Mouse (Mus musculus) embryonic facial prominence, embryonic 13.5 days (tissue): ENCODE measurements around the gene Hist1h4k. TPM values are rescaled to one million over a fixed set of nuclear protein-coding genes. Genes with fewer than 3 reads are reported as not detected.
"Not testable (repeated sequence)": the region's sequence is repeated elsewhere in the genome, so short reads cannot be mapped to it uniquely, and the experiment has no call there.

Experiments
- ATAC-seq: fragments of 200-750 bp; cut with Nextera tagmentation; 2 replicates; pipeline ENCODE4 v1.8.0; 2017; ENCODE audit warnings: low read depth; ENCODE audit not compliant: insufficient number of reproducible peaks, insufficient read depth, low FRiP score, low TSS enrichment
- H3K27ac ChIP-seq: fragments of 300-500 bp; sonication (generic); 2 replicates; pipeline ENCODE4 v1.5.1; 2015; ENCODE audit warnings: moderate library complexity, mild to moderate bottlenecking, inconsistent platforms
- H3K27me3 ChIP-seq: fragments of 300-500 bp; sonication (generic); 2 replicates; pipeline ENCODE4 v1.6.1; 2015; ENCODE audit warnings: mild to moderate bottlenecking, inconsistent platforms
- H3K36me3 ChIP-seq: fragments of 300-500 bp; sonication (generic); 2 replicates; pipeline ENCODE4 v1.6.1; 2015; ENCODE audit warnings: mild to moderate bottlenecking, inconsistent platforms
- H3K4me1 ChIP-seq: fragments of 300-500 bp; sonication (generic); 2 replicates; pipeline ENCODE4 v1.6.1; 2015; ENCODE audit warnings: inconsistent platforms
- H3K4me2 ChIP-seq: fragments of 300-500 bp; sonication (generic); 2 replicates; pipeline ENCODE4 v1.6.1; 2015; ENCODE audit warnings: moderate library complexity, mild to moderate bottlenecking, inconsistent platforms
- H3K4me3 ChIP-seq: fragments of 300-500 bp; sonication (generic); 2 replicates; pipeline ENCODE4 v1.5.1; 2015; ENCODE audit warnings: mild to moderate bottlenecking, inconsistent platforms
- H3K9ac ChIP-seq: fragments of 300-500 bp; sonication (generic); 2 replicates; pipeline ENCODE4 v1.6.1; 2015; ENCODE audit warnings: mild to moderate bottlenecking, inconsistent platforms
- H3K9me3 ChIP-seq: fragments of 300-500 bp; sonication (generic); 2 replicates; pipeline ENCODE4 v1.6.1; 2016; ENCODE audit warnings: inconsistent platforms
- WGBS: fragments of 180-500 bp; shearing (Covaris S2); methylation state at CpG from one replicate; pipeline ENCODE4 v1.1.7; 2015; ENCODE audit warnings: mixed read lengths; 5-methylcytosine and 5-hydroxymethylcytosine counted together
- polyA plus RNA-seq: library from polyadenylated mRNA; unstranded; fragments of >200 nt; fragmentation: Nextera tagmentation; extraction: Ambion mirVana; gene quantifications from 2 replicates; pipeline ENCODE4 v1.2.1, GENCODE M21; 2015

The Hist1h4k gene
- polyA plus RNA-seq, result 3.0 and 6.7 TPM in 2 replicates

- Histone ChIP-seq H3K27ac (peak within 1 kb of the TSS; percentile 98), H3K9ac (peak within 1 kb of the TSS; percentile 79), H3K4me2 (peak within 1 kb of the TSS; percentile 84), H3K4me1 (peaks cover 18% of the 10 kb centered on the region), H3K4me3 (peak within 1 kb of the TSS; percentile 58)
- under 1% methylated on average over 49 of the region's 56 CpGs for WGBS
- not testable (repeated sequence) for H3K27me3 ChIP-seq, H3K9me3 ChIP-seq, H3K36me3 ChIP-seq
- peak; percentile 85 for ATAC-seq
Measured at GRCm38 (mm10) chr13:21750159-21751017, at the start of gene Hist1h4k. Hist1h4k (minus strand) TSS chr13:21750505.

GRCm38 (mm10) chr13:21797163-21797562, 46.9 kb upstream of the Hist1h4k start:
- not testable (repeated sequence) for H3K27me3 ChIP-seq, H3K4me1 ChIP-seq, H3K9me3 ChIP-seq, H3K4me3 ChIP-seq, H3K27ac ChIP-seq, H3K4me2 ChIP-seq, H3K36me3 ChIP-seq, ATAC-seq, H3K9ac ChIP-seq

GRCm38 (mm10) chr13:21795584-21795983, 45.3 kb upstream of the Hist1h4k start:
- H3K4me3 ChIP-seq, result no peak overlapping the region
- 91% methylated on average over 7 of the region's 7 CpGs for WGBS
- no peaks in the 10 kb centered on the region for H3K36me3 ChIP-seq
- H3K27ac ChIP-seq, result no peak overlapping the region
- peaks cover 5% of the 10 kb centered on the region; the same call in 1 of the 2 replicates for H3K4me1 ChIP-seq
- no peaks in the 10 kb centered on the region for H3K9me3 ChIP-seq
- no peak for ATAC-seq
- H3K9ac ChIP-seq, result no peak overlapping the region
- H3K27me3 ChIP-seq, result no peaks in the 10 kb centered on the region
- no peak overlapping the region for H3K4me2 ChIP-seq

- peak overlapping the region; percentile 12; the same call in 1 of the 2 replicates for H3K4me3 ChIP-seq
- no peaks in the 10 kb centered on the region for H3K9me3 ChIP-seq
- 13% methylated on average over 18 of the region's 18 CpGs for WGBS
- no peak for ATAC-seq
- H3K27me3 ChIP-seq, result no peaks in the 10 kb centered on the region
- peak overlapping the region; percentile 51 for H3K27ac ChIP-seq
- H3K4me2 ChIP-seq, result peak overlapping the region; percentile 51
- H3K9ac ChIP-seq, result peak overlapping the region; percentile 60
- H3K36me3 ChIP-seq, result no peaks in the 10 kb centered on the region
- H3K4me1 ChIP-seq, result peaks cover 20% of the 10 kb centered on the region
Measured at GRCm38 (mm10) chr13:21790601-21791283, 40.4 kb upstream of the Hist1h4k start.

GRCm38 (mm10) chr13:21789925-21790324, 39.6 kb upstream of the Hist1h4k start:
- Histone ChIP-seq H3K9me3 (no peaks in the 10 kb centered on the region), H3K4me1 (peaks cover 22% of the 10 kb centered on the region), H3K4me2 (no peak overlapping the region), H3K4me3 (no peak overlapping the region), H3K27ac (no peak overlapping the region), H3K9ac (no peak overlapping the region), H3K36me3 (no peaks in the 10 kb centered on the region), H3K27me3 (no peaks in the 10 kb centered on the region)
- WGBS, result 60% methylated on average over 6 of the region's 6 CpGs
- no peak for ATAC-seq

- 14% methylated on average over 14 of the region's 21 CpGs for WGBS
- ATAC-seq, result no peak
Measured at GRCm38 (mm10) chr13:21787760-21788593, 37.7 kb upstream of the Hist1h4k start.

GRCm38 (mm10) chr13:21786899-21787629, 36.8 kb upstream of the Hist1h4k start, which contains the start of the genes Hist1h2an and Hist1h2bp:
Hist1h2an (minus strand) TSS chr13:21787218.
Hist1h2bp (plus strand) TSS chr13:21787461.
- H3K9me3 ChIP-seq, H3K27me3 ChIP-seq, H3K36me3 ChIP-seq: not testable (repeated sequence)
- Histone ChIP-seq H3K4me2 (peak within 1 kb of the TSS; percentile 62), H3K4me1 (peaks cover 38% of the 10 kb centered on the region), H3K9ac (peak within 1 kb of the TSS; percentile 73), H3K27ac (peak within 1 kb of the TSS; percentile 95), H3K4me3 (peak within 1 kb of the TSS; percentile 42)
- whole genome bisulfite sequencing, result under 1% methylated on average over 43 of the region's 63 CpGs
- peak; percentile 93 for ATAC-seq

More at GRCm38 (mm10) chr13:21787760-21788593, 37.7 kb upstream of the Hist1h4k start:
- Histone ChIP-seq H3K9ac (peak overlapping the region; percentile 65), H3K9me3 (no peaks in the 10 kb centered on the region), H3K4me1 (peaks cover 31% of the 10 kb centered on the region), H3K4me2 (peak overlapping the region; percentile 62), H3K27ac (peak overlapping the region; percentile 95), H3K27me3 (no peaks in the 10 kb centered on the region), H3K4me3 (peak overlapping the region; percentile 42), H3K36me3 (no peaks in the 10 kb centered on the region)

GRCm38 (mm10) chr13:21786189-21786898, 36.0 kb upstream of the Hist1h4k start:
- Histone ChIP-seq H3K9me3 (no peaks in the 10 kb centered on the region), H3K27ac (peak overlapping the region; percentile 95), H3K4me3 (peak overlapping the region; percentile 42), H3K36me3 (no peaks in the 10 kb centered on the region), H3K4me1 (peaks cover 38% of the 10 kb centered on the region), H3K4me2 (peak overlapping the region; percentile 62), H3K9ac (peak overlapping the region; percentile 73), H3K27me3 (no peaks in the 10 kb centered on the region)
- ATAC-seq, result no peak
- 5% methylated on average over 8 of the region's 8 CpGs for WGBS

GRCm38 (mm10) chr13:21784311-21784710, 34.0 kb upstream of the Hist1h4k start:
- no peak for ATAC-seq
- 35% methylated on average over 6 of the region's 6 CpGs for WGBS
- Histone ChIP-seq H3K4me1 (peaks cover 47% of the 10 kb centered on the region), H3K4me2 (peak overlapping the region; percentile 73), H3K27ac (peak overlapping the region; percentile 95), H3K4me3 (peak overlapping the region; percentile 48), H3K36me3 (no peaks in the 10 kb centered on the region), H3K9me3 (no peaks in the 10 kb centered on the region), H3K27me3 (no peaks in the 10 kb centered on the region), H3K9ac (peak overlapping the region; percentile 68)

- Histone ChIP-seq H3K4me2 (peak overlapping the region; percentile 73), H3K27me3 (no peaks in the 10 kb centered on the region), H3K4me1 (peaks cover 47% of the 10 kb centered on the region), H3K36me3 (no peaks in the 10 kb centered on the region), H3K9me3 (no peaks in the 10 kb centered on the region), H3K4me3 (peak overlapping the region; percentile 48), H3K9ac (peak overlapping the region; percentile 68), H3K27ac (peak overlapping the region; percentile 95)
- 1% methylated on average over 9 of the region's 9 CpGs for WGBS
- no peak for ATAC-seq
Measured at GRCm38 (mm10) chr13:21783734-21784161, 33.4 kb upstream of the Hist1h4k start.
